Mouse (Mus musculus) stomach, postnatal 0 days (tissue): ENCODE measurements around the gene Gm45711.
"Not testable (repeated sequence)": the region's sequence is repeated elsewhere in the genome, so short reads cannot be mapped to it uniquely, and the experiment has no call there.

Experiments used
- CTCF ChIP-seq: IDR thresholded peaks from 2 replicates; pipeline ENCODE4 v1.5.1; 2016; ENCODE audit warnings: antibody characterized with exemption, low read depth, mild to moderate bottlenecking, moderate library complexity
- EP300 ChIP-seq: optimal IDR thresholded peaks from 2 replicates; pipeline ENCODE3; 2016; ENCODE audit warnings: antibody characterized with exemption

DNA sequence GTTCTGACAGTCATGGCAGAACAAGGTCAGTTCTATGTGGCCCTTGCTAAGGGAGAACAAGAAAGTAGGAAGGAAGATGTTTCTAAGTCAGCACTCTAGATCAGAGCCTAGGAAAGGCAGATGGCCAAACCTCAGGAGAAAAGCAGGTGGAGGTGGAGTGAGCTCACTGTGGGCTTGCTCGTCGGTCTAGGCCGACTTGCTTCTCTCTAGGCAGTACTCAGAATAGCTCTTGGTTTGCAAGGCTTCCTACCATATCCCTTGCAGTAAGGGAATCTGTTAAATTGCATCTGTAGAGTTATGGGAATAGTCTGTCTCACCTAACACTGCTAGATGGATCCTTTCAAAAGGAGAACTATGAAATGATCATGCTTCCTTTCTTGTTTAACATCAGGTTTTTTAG, 2.1 kb upstream of the Gm45711 start:
- not testable (repeated sequence) for TF ChIP-seq CTCF, EP300
